Mouse (Mus musculus) bone marrow macrophage, adult 2 months (primary cell): ENCODE data around the gene Agbl3.

Experiments
- CTCF ChIP-seq: IDR thresholded peaks from 2 replicates; pipeline ENCODE4 v1.5.1; 2012; ENCODE audit warnings: low read depth, mild to moderate bottlenecking, low read length, moderate library complexity
- POLR2A ChIP-seq: IDR thresholded peaks from 2 replicates; pipeline ENCODE4 v1.6.1; 2012; ENCODE audit warnings: mild to moderate bottlenecking, low read depth, low read length, borderline replicate concordance

GRCm38 (mm10) chr6:34879911-34880475 lies 99.8 kb downstream of the Agbl3 start:
- TF ChIP-seq POLR2A (no peak), CTCF (peak; percentile 41)
